Mouse (Mus musculus) MEL (cell line): ENCODE results near the gene Thap8.

Experiments used
- CHD2 ChIP-seq: IDR thresholded peaks from 2 replicates; pipeline ENCODE4 v1.6.1; 2011; ENCODE audit warnings: low read length, improper control_type of control experiment
- CTCF ChIP-seq, 3 experiments: IDR thresholded peaks in 2 of 3; conservative IDR thresholded peaks in 1 of 3; 2 replicates each; pipeline ENCODE4 v1.5.1; 2011 to 2012; ENCODE audit warnings: low read length in 3 of 3, low read depth in 2 of 3, mild to moderate bottlenecking in 2 of 3, improper control_type of control experiment in 1 of 3, inconsistent platforms in 1 of 3, mixed read lengths in 1 of 3, moderate library complexity in 1 of 3; ENCODE audit not compliant: control insufficient read depth in 1 of 3, insufficient read depth in 1 of 3, poor library complexity in 1 of 3, severe bottlenecking in 1 of 3
- E2F4 ChIP-seq: IDR thresholded peaks from 2 replicates; pipeline ENCODE4 v1.6.1; 2011; ENCODE audit warnings: low read depth, low read length, improper control_type of control experiment, borderline replicate concordance
- ELF1 ChIP-seq: IDR thresholded peaks from 2 replicates; pipeline ENCODE4 v1.6.1; 2014; ENCODE audit warnings: low read depth, mild to moderate bottlenecking, inconsistent platforms, low read length, improper control_type of control experiment, moderate library complexity
- EP300 ChIP-seq, 2 experiments: IDR thresholded peaks; 2 replicates each; pipeline ENCODE4 v1.6.1; 2011; ENCODE audit warnings: improper control_type of control experiment in 2 of 2, low read length in 2 of 2, low read depth in 1 of 2, mild to moderate bottlenecking in 1 of 2
- GABPA ChIP-seq: IDR thresholded peaks from 2 replicates; pipeline ENCODE4 v1.6.1; 2012; ENCODE audit warnings: low read depth, mild to moderate bottlenecking, inconsistent platforms, low read length, improper control_type of control experiment, moderate library complexity
- GATA1 ChIP-seq: IDR thresholded peaks from 2 replicates; pipeline ENCODE4 v1.6.1; 2011; ENCODE audit warnings: low read depth, low read length, improper control_type of control experiment
- POLR2A ChIP-seq, 2 experiments: IDR thresholded peaks; 2 replicates each; pipeline ENCODE4 v1.6.1; 2011 to 2012; ENCODE audit warnings: low read length in 2 of 2, mild to moderate bottlenecking in 2 of 2, control low read depth in 1 of 2, improper control_type of control experiment in 1 of 2, low read depth in 1 of 2, moderate library complexity in 1 of 2; ENCODE audit not compliant: control insufficient read depth in 1 of 2, insufficient read depth in 1 of 2, poor library complexity in 1 of 2
- RCOR1 ChIP-seq: IDR thresholded peaks from 2 replicates; pipeline ENCODE4 v1.6.1; 2012; ENCODE audit warnings: low read depth, mild to moderate bottlenecking, inconsistent platforms, low read length, improper control_type of control experiment
- TCF12 ChIP-seq: IDR thresholded peaks from 2 replicates; pipeline ENCODE4 v1.6.1; 2014; ENCODE audit warnings: low read depth, mild to moderate bottlenecking, inconsistent platforms, low read length, improper control_type of control experiment, moderate library complexity
- ZC3H11A ChIP-seq: IDR thresholded peaks from 2 replicates; pipeline ENCODE4 v1.6.1; 2012; ENCODE audit warnings: low read depth, mild to moderate bottlenecking, inconsistent platforms, low read length, improper control_type of control experiment

DNA sequence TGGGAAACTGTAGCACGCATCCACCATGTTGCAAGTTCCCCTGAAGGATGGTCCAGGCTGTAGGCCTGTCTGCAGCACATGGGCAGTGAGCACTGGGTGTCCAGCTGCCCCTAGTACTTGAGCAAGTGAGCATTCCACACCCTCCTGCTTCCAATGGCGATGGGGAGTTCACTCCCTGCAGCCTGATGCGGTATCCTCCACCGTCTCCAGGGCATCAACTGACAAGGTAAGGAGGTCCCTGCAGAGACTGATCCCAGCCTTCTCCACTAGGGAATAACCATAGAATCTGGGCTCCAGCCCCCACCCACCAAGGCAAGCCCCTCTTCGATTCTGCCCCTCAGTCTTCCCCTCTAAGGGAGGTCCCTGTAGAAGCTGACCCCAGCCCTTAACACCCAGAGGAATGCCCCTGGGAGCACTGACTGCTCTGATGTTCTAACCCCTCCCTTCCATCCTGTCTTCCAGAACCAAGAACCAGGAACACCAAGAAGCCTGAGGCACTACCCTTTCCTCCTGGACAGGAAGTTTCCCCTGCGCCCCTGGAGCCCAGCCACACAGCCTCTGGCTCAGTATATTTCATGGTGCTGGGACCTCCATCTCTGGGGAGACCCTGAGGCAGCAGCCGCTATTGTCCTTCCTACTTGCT, 9.3 kb downstream of the Thap8 start:
- TF ChIP-seq E2F4, result no peak
- TF ChIP-seq GATA1, result no peak
- no peak for TF ChIP-seq CTCF (IDR thresholded peaks at IDR 0.05 in 2 of 3, conservative IDR thresholded peaks at IDR 0.05 in 1 of 3; ENCODE audit: control insufficient read depth in 1 of 3, insufficient read depth in 1 of 3, low read depth in 2 of 3, low read length in 3 of 3, poor library complexity in 1 of 3, severe bottlenecking in 1 of 3)
- no peak for TF ChIP-seq EP300 (IDR thresholded peaks at IDR 0.05; ENCODE audit: low read depth in 1 of 2, low read length in 2 of 2)
- TF ChIP-seq ZC3H11A, result no peak
- no peak for TF ChIP-seq ELF1
- TF ChIP-seq TCF12, result no peak
- TF ChIP-seq POLR2A (IDR thresholded peaks at IDR 0.05; ENCODE audit: control insufficient read depth in 1 of 2, insufficient read depth in 1 of 2, low read depth in 1 of 2, low read length in 2 of 2, poor library complexity in 1 of 2), result no peak
- TF ChIP-seq RCOR1, result no peak
- TF ChIP-seq GABPA, result no peak
- no peak for TF ChIP-seq CHD2
